Mouse (Mus musculus) embryonic facial prominence, embryonic 13.5 days (tissue): ENCODE measurements at regions not wholly inside any gene's neighbourhood (a gene's known extent, or its start where the extent isn't known, plus 50 kb on each side); places are given as distances from the start of the nearest gene placed in this dataset.

Source experiments
- ATAC-seq: fragments of 200-750 bp; cut with Nextera tagmentation; 2 replicates; pipeline ENCODE4 v1.8.0; 2017; ENCODE audit warnings: low read depth; ENCODE audit not compliant: insufficient number of reproducible peaks, insufficient read depth, low FRiP score, low TSS enrichment
- H3K27ac ChIP-seq: fragments of 300-500 bp; sonication (generic); 2 replicates; pipeline ENCODE4 v1.5.1; 2015; ENCODE audit warnings: moderate library complexity, mild to moderate bottlenecking, inconsistent platforms
- H3K27me3 ChIP-seq: fragments of 300-500 bp; sonication (generic); 2 replicates; pipeline ENCODE4 v1.6.1; 2015; ENCODE audit warnings: mild to moderate bottlenecking, inconsistent platforms
- H3K36me3 ChIP-seq: fragments of 300-500 bp; sonication (generic); 2 replicates; pipeline ENCODE4 v1.6.1; 2015; ENCODE audit warnings: mild to moderate bottlenecking, inconsistent platforms
- H3K4me1 ChIP-seq: fragments of 300-500 bp; sonication (generic); 2 replicates; pipeline ENCODE4 v1.6.1; 2015; ENCODE audit warnings: inconsistent platforms
- H3K4me2 ChIP-seq: fragments of 300-500 bp; sonication (generic); 2 replicates; pipeline ENCODE4 v1.6.1; 2015; ENCODE audit warnings: moderate library complexity, mild to moderate bottlenecking, inconsistent platforms
- H3K4me3 ChIP-seq: fragments of 300-500 bp; sonication (generic); 2 replicates; pipeline ENCODE4 v1.5.1; 2015; ENCODE audit warnings: mild to moderate bottlenecking, inconsistent platforms
- H3K9ac ChIP-seq: fragments of 300-500 bp; sonication (generic); 2 replicates; pipeline ENCODE4 v1.6.1; 2015; ENCODE audit warnings: mild to moderate bottlenecking, inconsistent platforms
- H3K9me3 ChIP-seq: fragments of 300-500 bp; sonication (generic); 2 replicates; pipeline ENCODE4 v1.6.1; 2016; ENCODE audit warnings: inconsistent platforms
- WGBS: fragments of 180-500 bp; shearing (Covaris S2); methylation state at CpG from one replicate; pipeline ENCODE4 v1.1.7; 2015; ENCODE audit warnings: mixed read lengths; 5-methylcytosine and 5-hydroxymethylcytosine counted together

DNA sequence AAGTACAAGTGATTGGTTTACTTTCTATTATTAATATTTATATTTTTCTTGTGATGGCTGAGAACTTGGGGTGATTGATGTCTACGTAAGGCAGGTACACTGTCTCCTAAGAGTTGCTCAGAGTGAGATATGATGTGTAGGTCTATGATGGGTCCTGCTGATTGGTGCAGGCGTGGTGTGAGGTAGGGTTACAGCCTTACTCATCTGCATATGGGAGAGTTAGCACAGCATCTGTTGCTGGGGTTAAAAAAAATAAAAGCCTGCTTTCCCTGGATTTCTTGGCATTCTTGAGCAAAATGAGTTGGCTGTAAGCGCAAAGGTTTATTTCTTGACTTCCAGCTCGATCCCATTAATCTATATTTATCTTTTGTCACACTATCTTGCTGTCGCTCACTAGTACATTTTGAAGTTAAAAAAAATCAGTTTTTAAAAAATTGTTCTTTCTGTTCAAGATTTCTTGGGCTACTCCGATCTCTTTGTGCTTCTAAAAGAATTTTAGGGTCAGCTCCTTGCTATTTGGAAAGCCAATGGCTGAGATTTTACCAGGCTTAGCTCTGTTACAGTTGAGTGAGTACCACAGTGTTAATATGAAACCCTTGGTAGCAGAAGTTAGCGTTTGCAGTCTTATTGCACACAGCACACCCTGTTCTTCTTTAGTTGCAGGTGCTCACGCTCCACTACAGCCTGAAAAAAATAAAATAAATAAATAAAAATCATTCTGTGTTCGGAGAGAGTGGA, 482.0 kb downstream of the Plekhb2 start:
- no peak overlapping the region for H3K4me3 ChIP-seq
- H3K4me1 ChIP-seq, result no peaks in the 10 kb centered on the region
- no peak overlapping the region for H3K27ac ChIP-seq
- no peaks in the 10 kb centered on the region for H3K9me3 ChIP-seq
- WGBS, result 84% methylated on average over 9 of the region's 9 CpGs
- no peaks in the 10 kb centered on the region for H3K36me3 ChIP-seq
- no peaks in the 10 kb centered on the region for H3K27me3 ChIP-seq
- H3K9ac ChIP-seq, result no peak overlapping the region
- ATAC-seq, result no peak
- H3K4me2 ChIP-seq, result no peak overlapping the region

DNA sequence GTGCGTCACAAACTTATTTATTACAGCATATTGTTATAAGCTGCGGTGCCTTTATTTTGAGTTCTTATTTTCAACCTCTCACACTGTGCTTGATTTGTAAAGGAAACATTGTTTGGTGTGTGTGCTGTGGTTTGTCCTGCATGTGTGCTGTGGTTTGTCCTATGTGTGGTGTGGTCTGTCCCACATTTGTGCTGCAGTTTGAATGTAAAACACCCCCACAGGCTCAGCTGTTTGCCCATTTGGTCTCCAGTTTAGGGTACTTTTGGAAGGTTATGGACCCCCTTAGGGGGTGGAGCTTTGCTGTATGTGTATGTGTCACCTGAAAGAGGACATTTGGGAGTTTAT, 482.5 kb downstream of the Plekhb2 start:
- no peak overlapping the region for H3K4me2 ChIP-seq
- H3K4me3 ChIP-seq, result no peak overlapping the region
- WGBS, result 85% methylated on average over 2 of the region's 2 CpGs
- ATAC-seq, result no peak
- H3K9ac ChIP-seq, result no peak overlapping the region
- H3K4me1 ChIP-seq, result no peaks in the 10 kb centered on the region
- H3K27ac ChIP-seq, result no peak overlapping the region
- H3K9me3 ChIP-seq, result no peaks in the 10 kb centered on the region
- H3K27me3 ChIP-seq, result no peaks in the 10 kb centered on the region
- no peaks in the 10 kb centered on the region for H3K36me3 ChIP-seq

DNA sequence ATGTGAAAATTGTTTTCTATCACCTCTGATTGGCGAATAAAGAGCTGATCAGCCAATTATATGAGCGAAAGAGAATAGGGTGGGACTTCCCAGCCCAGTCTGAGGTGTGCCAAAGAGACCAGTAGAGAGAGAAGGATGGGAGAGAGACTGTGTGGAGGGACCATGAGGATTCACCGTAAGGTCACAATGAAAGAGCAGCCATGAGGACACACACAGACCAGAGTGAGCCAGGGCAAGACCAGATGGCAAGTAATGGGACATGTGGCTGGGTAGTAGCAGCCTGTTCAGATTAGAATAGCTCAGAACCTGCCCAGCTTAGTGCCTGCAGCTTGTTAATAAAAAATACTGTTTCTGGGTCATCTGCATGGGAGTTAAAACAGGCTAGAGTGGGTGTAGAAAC, 487.9 kb downstream of the Plekhb2 start:
- no peak for ATAC-seq
- Histone ChIP-seq H3K4me1 (no peaks in the 10 kb centered on the region), H3K36me3 (no peaks in the 10 kb centered on the region), H3K27me3 (no peaks in the 10 kb centered on the region), H3K4me3 (no peak overlapping the region), H3K27ac (no peak overlapping the region), H3K4me2 (no peak overlapping the region), H3K9ac (no peak overlapping the region), H3K9me3 (no peaks in the 10 kb centered on the region)
- 86% methylated on average over 3 of the region's 3 CpGs for WGBS

DNA sequence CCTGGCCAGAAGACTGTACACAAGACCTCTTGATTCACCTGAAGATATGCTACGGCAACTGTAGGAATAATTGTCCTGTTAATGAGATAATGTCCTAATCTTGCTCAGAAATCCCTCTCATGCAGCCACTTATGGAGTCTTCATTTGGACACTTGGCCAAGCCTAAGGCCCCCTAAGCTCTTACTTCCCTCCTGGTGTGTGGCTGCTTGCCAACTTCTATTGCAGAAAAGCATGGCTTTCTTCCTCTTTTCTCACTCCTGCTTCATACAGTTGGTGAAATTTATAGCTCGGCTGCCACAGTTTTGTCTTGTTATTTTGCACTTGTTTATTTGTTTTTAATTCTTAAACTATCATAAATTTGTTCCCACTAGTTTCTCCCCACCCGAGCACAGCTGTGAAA, 488.4 kb downstream of the Plekhb2 start:
- WGBS, result 75% methylated on average over 3 of the region's 3 CpGs

DNA sequence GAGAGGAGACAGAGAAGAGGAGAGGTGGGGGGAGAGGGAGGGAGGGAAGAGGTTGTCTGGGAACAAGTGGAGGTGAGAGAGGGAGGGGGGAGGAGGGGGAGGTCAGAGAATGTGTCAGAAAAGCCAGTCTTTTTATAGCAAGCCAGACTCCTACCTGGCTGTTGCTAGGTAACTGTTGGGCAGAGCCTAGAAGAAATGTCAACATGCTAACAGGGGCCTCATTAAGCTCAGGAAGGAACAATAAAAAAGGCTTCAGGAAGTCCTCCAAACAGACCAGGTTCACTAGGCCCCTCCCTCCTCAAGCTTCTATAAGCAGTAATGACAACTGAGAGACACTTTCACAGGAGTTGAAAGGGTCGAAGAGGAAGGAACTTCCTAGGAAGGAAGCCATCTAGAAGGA, 494.8 kb downstream of the Plekhb2 start:
- no peak overlapping the region for H3K4me2 ChIP-seq
- H3K9ac ChIP-seq, result no peak overlapping the region
- H3K36me3 ChIP-seq, result no peaks in the 10 kb centered on the region
- no peak overlapping the region for H3K27ac ChIP-seq
- H3K4me3 ChIP-seq, result no peak overlapping the region
- no peaks in the 10 kb centered on the region for H3K9me3 ChIP-seq
- H3K27me3 ChIP-seq, result no peaks in the 10 kb centered on the region
- no peak for ATAC-seq
- no peaks in the 10 kb centered on the region for H3K4me1 ChIP-seq
- WGBS, result 79% methylated on average over 1 of the region's 1 CpGs

More for the DNA sequence above, 488.4 kb downstream of the Plekhb2 start:
- Histone ChIP-seq H3K36me3 (no peaks in the 10 kb centered on the region), H3K27ac (no peak overlapping the region), H3K4me1 (no peaks in the 10 kb centered on the region), H3K9ac (no peak overlapping the region), H3K27me3 (no peaks in the 10 kb centered on the region), H3K4me3 (no peak overlapping the region), H3K4me2 (no peak overlapping the region), H3K9me3 (no peaks in the 10 kb centered on the region)
- no peak for ATAC-seq

DNA sequence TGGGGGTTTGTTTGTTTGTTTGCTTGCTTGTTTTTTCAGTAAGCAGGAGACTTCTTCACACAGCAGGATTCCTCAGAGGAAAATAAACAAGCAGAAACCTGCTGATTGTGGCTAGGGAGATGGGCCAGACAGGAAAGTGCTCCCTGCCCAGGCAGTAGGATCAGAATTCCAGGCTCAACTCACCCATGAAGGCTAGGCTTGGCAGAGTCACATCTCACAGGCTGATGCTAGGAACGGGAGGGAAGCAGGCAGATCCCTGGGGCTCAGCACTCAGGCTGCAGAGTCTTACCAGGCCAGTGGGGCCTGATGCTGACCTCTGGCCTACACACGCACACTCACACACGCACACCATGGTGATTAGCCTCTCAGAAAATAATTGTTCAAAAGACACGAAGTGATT, 498.5 kb downstream of the Plekhb2 start:
- WGBS, result 66% methylated on average over 4 of the region's 4 CpGs
- H3K4me3 ChIP-seq, result no peak overlapping the region

DNA sequence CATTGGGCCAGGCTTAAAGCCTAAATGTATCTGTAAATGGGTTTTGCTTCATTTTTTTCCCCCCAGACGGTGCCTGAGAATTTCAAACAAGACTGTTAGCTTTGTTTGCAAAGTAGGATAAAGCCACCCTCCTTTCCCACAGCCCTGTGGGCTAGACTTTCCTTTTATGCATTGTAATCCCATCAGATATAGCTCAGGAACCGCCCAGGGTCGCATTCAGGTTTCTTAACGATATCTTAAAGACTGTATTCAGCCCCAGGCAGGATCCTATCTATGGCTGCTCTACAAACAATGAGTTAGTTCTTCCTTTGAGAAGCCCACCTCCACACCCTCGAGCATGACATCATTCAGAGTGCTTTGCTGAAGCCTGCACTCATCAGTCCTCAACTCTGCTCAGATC, 509.2 kb downstream of the Plekhb2 start:
- no peak for ATAC-seq

More for the DNA sequence above, 498.5 kb downstream of the Plekhb2 start:
- H3K4me2 ChIP-seq, result no peak overlapping the region
- H3K9me3 ChIP-seq, result no peaks in the 10 kb centered on the region
- no peaks in the 10 kb centered on the region for H3K4me1 ChIP-seq
- no peak overlapping the region for H3K9ac ChIP-seq
- no peaks in the 10 kb centered on the region for H3K27me3 ChIP-seq
- ATAC-seq, result no peak
- H3K36me3 ChIP-seq, result no peaks in the 10 kb centered on the region
- no peak overlapping the region for H3K27ac ChIP-seq

DNA sequence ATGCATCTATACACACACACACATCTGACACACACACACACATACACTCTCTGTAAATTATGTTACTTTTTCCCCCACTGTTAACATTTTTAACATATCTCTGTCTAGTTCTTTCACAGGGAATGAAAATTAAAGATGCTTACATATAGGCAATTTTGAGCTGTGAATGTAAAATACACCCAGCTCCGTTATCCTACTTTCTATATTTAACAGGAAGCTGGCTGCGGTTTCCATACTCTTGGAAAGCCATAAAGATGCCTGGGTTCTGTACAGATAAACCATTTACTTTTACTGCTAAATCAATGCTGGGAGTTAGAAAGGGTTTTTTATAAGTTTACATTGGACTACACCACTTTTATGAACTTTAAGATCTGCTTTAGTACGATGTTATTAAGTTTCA, 511.7 kb downstream of the Plekhb2 start:
- no peak for ATAC-seq
- Histone ChIP-seq H3K27me3 (no peaks in the 10 kb centered on the region), H3K4me3 (no peak overlapping the region), H3K27ac (no peak overlapping the region), H3K9me3 (no peaks in the 10 kb centered on the region), H3K4me2 (no peak overlapping the region), H3K36me3 (no peaks in the 10 kb centered on the region), H3K4me1 (no peaks in the 10 kb centered on the region), H3K9ac (no peak overlapping the region)
- whole genome bisulfite sequencing, result 87% methylated on average over 3 of the region's 3 CpGs

More for the DNA sequence above, 509.2 kb downstream of the Plekhb2 start:
- Histone ChIP-seq H3K4me2 (no peak overlapping the region), H3K4me1 (no peaks in the 10 kb centered on the region), H3K9ac (no peak overlapping the region), H3K27me3 (no peaks in the 10 kb centered on the region), H3K9me3 (no peaks in the 10 kb centered on the region), H3K36me3 (no peaks in the 10 kb centered on the region), H3K4me3 (no peak overlapping the region), H3K27ac (no peak overlapping the region)
- WGBS, result 15% methylated on average over 5 of the region's 5 CpGs

DNA sequence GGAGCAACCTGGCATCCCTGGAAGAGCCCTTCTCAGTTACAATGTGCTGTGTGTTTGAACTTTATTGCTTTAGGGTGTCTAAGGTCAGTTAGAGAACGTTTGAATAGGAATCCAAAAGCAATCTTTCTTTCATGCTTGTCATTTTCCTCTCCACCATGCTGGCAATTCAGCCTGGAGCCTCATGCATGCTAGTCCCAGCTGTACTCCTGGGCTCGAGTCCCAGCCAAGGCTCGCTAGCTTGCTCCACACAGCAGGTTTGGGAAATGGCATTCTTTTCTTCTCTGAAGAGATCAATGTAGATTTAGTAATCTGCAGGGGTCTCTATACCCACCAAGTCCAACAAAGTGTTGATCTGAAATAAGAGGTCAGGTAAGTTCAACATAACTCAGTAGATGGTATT, 513.1 kb downstream of the Plekhb2 start:
- Histone ChIP-seq H3K9me3 (no peaks in the 10 kb centered on the region), H3K9ac (no peak overlapping the region), H3K4me3 (no peak overlapping the region), H3K36me3 (no peaks in the 10 kb centered on the region), H3K4me1 (no peaks in the 10 kb centered on the region), H3K27me3 (no peaks in the 10 kb centered on the region), H3K4me2 (no peak overlapping the region), H3K27ac (no peak overlapping the region)
- 58% methylated on average over 3 of the region's 3 CpGs for WGBS
- no peak for ATAC-seq

DNA sequence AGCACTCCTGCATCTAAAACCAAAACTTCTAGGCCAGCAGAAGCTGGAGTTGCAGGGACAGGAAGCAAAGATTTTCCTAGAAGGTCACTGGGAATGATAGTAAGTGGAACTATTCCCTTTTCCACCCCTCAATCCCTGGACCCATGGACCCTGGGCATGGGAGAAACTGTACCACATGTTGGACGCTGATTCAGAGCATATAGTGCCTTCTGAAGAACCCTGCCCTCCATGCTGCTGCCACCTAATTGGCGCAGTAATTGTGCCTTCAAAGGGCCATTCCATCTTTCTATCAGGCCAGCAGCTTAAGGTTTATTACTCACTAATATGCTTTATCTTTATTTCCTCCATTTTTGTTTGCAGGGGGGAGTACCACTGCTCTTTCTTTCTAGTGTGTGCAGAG, 516.8 kb downstream of the Plekhb2 start:
- Histone ChIP-seq H3K4me3 (no peak overlapping the region), H3K9me3 (no peaks in the 10 kb centered on the region), H3K27me3 (no peaks in the 10 kb centered on the region), H3K27ac (no peak overlapping the region), H3K36me3 (no peaks in the 10 kb centered on the region), H3K4me1 (no peaks in the 10 kb centered on the region), H3K4me2 (no peak overlapping the region), H3K9ac (no peak overlapping the region)
- 80% methylated on average over 2 of the region's 2 CpGs for WGBS
- no peak for ATAC-seq

DNA sequence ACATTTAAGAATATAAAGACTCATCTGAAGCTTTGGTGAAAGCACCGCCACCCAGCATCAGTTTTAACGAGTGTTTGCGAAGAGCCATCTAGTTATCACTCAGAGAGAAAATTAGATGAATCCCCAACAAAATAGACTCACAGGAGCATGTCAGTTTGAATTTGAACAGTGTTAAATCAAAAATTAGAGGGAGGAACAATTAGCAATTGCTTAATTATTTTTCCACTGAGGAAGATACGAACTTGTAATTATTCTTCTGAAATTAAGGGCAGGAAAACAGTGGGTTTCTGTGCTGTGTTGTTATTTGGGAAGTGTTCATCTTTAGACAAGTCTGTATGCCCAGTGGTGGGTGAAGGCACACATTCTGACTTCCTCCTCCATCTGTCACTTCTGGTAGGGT, 523.0 kb downstream of the Plekhb2 start:
- Histone ChIP-seq H3K27ac (no peak overlapping the region), H3K9ac (no peak overlapping the region), H3K9me3 (no peaks in the 10 kb centered on the region), H3K27me3 (no peaks in the 10 kb centered on the region), H3K4me3 (no peak overlapping the region), H3K4me2 (no peak overlapping the region), H3K36me3 (no peaks in the 10 kb centered on the region), H3K4me1 (no peaks in the 10 kb centered on the region)
- WGBS, result 86% methylated on average over 4 of the region's 4 CpGs
- ATAC-seq, result no peak

DNA sequence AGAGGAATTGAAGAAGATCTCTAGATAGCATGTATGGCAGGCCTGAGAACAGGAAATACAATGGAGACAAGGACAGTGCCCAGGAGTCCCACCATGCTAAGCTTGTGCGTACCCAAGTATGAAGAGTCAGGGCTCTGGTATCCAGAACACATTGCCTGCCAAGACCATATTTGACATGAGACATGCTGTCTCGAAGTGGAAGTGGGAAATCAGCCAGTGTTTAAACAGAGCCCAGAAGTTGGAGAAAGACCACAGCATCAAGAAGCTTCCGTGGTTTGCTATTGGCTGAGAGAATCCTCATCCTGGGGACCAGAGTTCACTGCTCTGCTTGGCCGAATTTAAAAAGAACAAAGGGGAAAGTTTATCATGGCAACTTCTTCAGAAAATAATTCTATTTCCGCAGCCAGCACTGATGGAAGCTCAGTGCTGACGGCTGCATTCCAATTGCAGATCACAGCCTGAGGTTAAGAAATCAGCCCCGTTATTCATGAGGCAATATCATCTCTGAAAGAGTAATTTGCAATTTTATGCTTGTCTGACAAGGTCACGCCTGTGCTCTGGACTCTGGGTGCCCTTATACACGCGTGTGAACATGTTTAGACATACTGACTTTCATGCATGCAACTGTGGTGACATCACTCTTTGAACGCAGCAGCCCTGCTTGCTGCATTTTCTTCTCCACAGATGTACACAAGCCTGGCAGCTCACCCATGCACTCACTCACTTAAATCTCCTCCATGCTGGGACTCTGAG, 531.0 kb downstream of the Plekhb2 start:
- no peak overlapping the region for H3K27ac ChIP-seq
- H3K4me2 ChIP-seq, result no peak overlapping the region
- H3K9me3 ChIP-seq, result no peaks in the 10 kb centered on the region
- ATAC-seq, result no peak
- no peaks in the 10 kb centered on the region for H3K4me1 ChIP-seq
- H3K4me3 ChIP-seq, result no peak overlapping the region
- WGBS, result 61% methylated on average over 11 of the region's 11 CpGs
- no peaks in the 10 kb centered on the region for H3K27me3 ChIP-seq
- no peak overlapping the region for H3K9ac ChIP-seq
- no peaks in the 10 kb centered on the region for H3K36me3 ChIP-seq
